Mouse (Mus musculus) cerebellum, adult 2 months (tissue): ENCODE data around the gene Cyp24a1. TPM values are rescaled to one million over a fixed set of nuclear protein-coding genes. Genes with fewer than 3 reads are reported as not detected.

Source experiments
- DNase-seq, 2 experiments: peaks; one replicate each; pipeline ENCODE4 v3.0.0; 2021
- H3K27ac ChIP-seq: fragments of 200-500 bp; 2 replicates; pipeline ENCODE4 v1.5.1; 2012; ENCODE audit warnings: low read length, control low read depth, inconsistent platforms; ENCODE audit not compliant: insufficient read depth
- H3K27me3 ChIP-seq: fragments of 200-500 bp; 2 replicates; pipeline ENCODE4 v1.6.1; 2012; ENCODE audit warnings: inconsistent platforms, mild to moderate bottlenecking, low read length, moderate library complexity; ENCODE audit not compliant: control insufficient read depth, insufficient read depth
- H3K4me1 ChIP-seq: fragments of 200-500 bp; 2 replicates; pipeline ENCODE4 v1.6.1; 2011; ENCODE audit warnings: low read length; ENCODE audit not compliant: control insufficient read depth, insufficient read depth
- H3K4me3 ChIP-seq: fragments of 200-500 bp; replicated peaks from 2 replicates; pipeline ENCODE3; 2011; ENCODE audit warnings: mild to moderate bottlenecking, low read depth, low read length, control low read depth; ENCODE audit not compliant: insufficient read depth
- CTCF ChIP-seq: fragments of 200-500 bp; IDR thresholded peaks from 2 replicates; pipeline ENCODE4 v1.5.1; 2011; ENCODE audit warnings: low read depth, mild to moderate bottlenecking, control low read depth, low read length, moderate library complexity, borderline replicate concordance; ENCODE audit not compliant: insufficient read depth
- POLR2A ChIP-seq: fragments of 200-500 bp; IDR thresholded peaks from 2 replicates; pipeline ENCODE4 v1.6.1; 2011; ENCODE audit warnings: low read length, control low read depth, borderline replicate concordance; ENCODE audit not compliant: insufficient read depth
- WGBS: fragments of 180-500 bp; shearing (Covaris S2); methylation state at CpG from one replicate; pipeline ENCODE4 v1.1.7; 2018; 5-methylcytosine and 5-hydroxymethylcytosine counted together
- polyA plus RNA-seq: library from polyadenylated mRNA; depleted of rRNA; stranded (reverse); fragments of >200 nt; gene quantifications from 2 replicates; pipeline ENCODE4 v1.2.3, GENCODE M21; 2012

The Cyp24a1 gene
- polyA plus RNA-seq, 1 experiment, result 0.08 TPM

DNA sequence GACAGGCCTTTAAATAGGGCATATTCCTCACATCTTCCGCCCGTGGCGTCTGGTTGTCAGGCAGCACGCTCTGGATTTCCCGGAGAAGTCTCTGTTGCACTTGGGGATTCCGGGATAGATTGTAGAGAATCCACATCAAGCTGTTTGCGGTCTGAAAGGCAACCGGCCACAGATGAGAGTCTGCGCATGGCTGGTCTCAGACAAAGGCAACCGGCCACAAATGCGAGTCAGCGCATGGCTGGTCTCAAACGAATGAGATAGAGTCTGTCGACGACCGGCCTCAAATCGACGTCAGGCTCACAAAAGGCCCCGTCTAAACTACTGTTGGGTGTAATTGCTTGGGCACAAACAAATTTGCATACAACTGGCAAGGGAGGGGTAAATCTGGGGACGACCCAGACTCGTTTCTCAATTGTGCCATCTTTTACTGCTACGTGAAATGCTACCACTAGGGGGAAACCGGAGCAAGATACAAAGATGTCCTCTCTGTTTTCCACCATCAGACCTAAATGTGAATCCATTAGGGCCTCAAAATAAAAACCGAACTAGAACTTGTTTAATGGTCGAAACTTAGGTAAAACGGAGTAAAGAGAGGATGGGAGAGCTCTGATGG lies 8.9 kb downstream of the Cyp24a1 start:
- no peaks in the 10 kb centered on the region; the same call in 1 of the 2 replicates for H3K27me3 ChIP-seq
- 35% methylated on average over 26 of the region's 26 CpGs for WGBS
- no peak overlapping the region for H3K4me3 ChIP-seq
- no peak for TF ChIP-seq POLR2A
- 0 out of 2 replicates have a peak, but pooled peaks have one; percentile 14 for TF ChIP-seq CTCF
- no peaks in the 10 kb centered on the region for H3K4me1 ChIP-seq
- DNase-seq, result peak in 1 of 2 experiments; percentile 14
- no peak overlapping the region for H3K27ac ChIP-seq

DNA sequence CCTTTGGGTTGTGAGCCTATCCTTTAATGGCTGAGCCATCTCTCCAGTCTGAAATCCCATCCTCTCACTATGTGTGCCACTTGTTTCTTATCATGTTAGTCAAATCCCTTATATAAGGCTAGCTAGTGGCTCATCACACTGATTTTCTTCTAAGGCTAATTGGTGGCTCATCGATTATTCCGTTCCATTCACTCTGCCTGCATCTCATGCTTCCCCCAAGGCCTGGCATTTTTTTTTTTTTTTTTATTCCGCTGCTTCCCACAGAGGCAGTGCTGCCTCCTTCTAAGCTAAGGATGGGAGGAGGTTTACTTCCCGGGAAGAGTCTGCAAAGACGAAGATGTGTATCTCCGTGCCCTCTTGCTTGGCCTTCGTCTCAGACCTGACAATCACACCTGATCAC lies 9.7 kb downstream of the Cyp24a1 start:
- Histone ChIP-seq H3K27me3 (no peaks in the 10 kb centered on the region; the same call in 1 of the 2 replicates), H3K27ac (no peak overlapping the region), H3K4me1 (no peaks in the 10 kb centered on the region), H3K4me3 (no peak overlapping the region)
- no peak for DNase-seq
- no peak for TF ChIP-seq CTCF
- no peak for TF ChIP-seq POLR2A
- WGBS, result 64% methylated on average over 7 of the region's 7 CpGs

DNA sequence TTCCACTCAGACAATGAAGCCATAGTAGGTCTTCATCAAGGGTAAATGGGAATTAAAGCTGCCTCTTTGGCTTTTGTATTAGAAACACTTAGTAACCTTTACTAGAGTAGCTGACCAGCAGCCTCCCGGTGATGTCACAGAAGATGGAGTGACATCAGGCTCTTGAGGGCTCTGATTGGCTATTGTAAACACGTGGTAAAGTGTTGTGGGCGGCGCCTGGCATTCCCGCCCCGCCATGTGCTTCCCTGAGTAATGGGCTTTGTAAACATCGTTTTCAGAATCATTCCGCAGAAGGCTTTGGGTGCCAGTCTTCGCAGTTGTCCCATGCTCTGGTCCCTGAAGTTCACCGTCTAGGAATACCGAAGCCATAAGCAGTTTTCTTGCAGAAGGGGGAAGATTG lies 13.0 kb downstream of the Cyp24a1 start:
- Histone ChIP-seq H3K27me3 (no peaks in the 10 kb centered on the region), H3K4me3 (no peak overlapping the region), H3K4me1 (no peaks in the 10 kb centered on the region), H3K27ac (no peak overlapping the region)
- no peak for DNase-seq
- 76% methylated on average over 11 of the region's 11 CpGs for WGBS
- TF ChIP-seq CTCF (no peak), POLR2A (no peak)

DNA sequence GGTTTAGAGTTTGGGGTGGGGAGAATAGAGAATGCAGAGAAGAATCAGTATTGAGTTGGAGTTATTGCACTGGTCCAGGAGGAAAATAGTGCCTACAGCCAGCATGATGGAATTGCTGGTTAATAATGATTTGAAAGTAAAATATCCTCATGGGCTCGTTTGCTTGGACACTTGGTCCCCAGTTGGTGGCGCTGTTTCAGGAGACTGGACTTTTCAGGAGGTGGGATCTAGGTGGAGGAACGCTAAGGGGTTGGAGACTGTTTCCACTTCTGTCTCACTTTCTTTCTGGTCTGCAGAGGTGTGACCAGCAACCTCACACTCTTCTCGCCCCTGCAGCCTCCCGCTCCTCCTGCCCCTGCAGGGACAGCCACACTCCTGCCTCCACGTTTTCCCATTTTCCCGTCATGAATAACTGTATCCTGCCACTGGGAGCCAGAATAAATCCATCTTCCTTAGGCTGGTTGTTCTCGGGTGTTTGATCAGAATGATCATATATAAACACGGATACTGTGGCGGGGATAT lies 14.9 kb downstream of the Cyp24a1 start:
- WGBS, result 71% methylated on average over 10 of the region's 10 CpGs
- Histone ChIP-seq H3K27me3 (no peaks in the 10 kb centered on the region), H3K4me1 (no peaks in the 10 kb centered on the region), H3K4me3 (no peak overlapping the region), H3K27ac (no peak overlapping the region)
- DNase-seq, result no peak
- TF ChIP-seq POLR2A (no peak), CTCF (no peak)

DNA sequence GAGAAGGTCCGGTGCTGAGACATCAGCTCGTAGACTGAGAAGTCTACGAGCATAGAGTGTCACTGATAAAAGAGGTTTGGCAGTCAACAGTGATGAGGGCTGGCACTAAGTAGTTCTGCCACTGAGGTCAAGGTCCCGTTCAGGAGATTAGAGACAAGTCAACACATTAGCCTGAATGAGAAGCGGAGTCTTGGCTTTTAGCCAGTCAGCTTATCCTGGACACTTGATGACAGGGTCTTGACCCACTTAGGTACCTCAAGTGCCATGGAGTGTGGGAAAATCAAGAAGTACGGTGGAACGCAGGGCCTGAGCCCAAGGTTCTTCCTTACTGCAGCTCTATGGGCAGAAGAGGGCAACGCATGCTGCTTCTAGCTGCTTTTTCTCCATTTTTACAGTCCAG lies 20.3 kb downstream of the Cyp24a1 start:
- no peak overlapping the region for H3K4me3 ChIP-seq
- no peak for DNase-seq
- TF ChIP-seq CTCF (no peak), POLR2A (no peak)
- no peak overlapping the region for H3K27ac ChIP-seq
- no peaks in the 10 kb centered on the region for H3K27me3 ChIP-seq
- no peaks in the 10 kb centered on the region for H3K4me1 ChIP-seq
- 76% methylated on average over 8 of the region's 8 CpGs for WGBS

DNA sequence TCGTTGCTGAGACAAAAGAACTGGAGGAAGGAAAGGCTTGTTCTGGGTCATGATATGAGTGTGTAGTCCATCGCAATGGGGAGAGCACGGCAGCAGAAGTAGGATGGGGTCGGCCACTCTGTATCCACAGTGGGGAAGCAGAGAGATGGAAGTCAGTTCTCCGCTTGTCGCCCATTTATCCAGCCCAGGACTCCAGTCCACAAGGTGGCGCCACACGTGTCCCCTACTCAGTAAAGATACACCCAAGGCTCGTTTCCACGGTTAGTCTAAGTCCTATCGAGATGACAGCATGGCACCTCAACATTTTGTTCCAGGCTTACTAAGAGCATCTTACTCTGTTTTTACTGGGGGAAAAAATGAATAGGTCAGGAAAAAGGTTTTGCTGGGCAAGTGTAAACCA lies 20.7 kb downstream of the Cyp24a1 start:
- H3K4me1 ChIP-seq, result no peaks in the 10 kb centered on the region
- 88% methylated on average over 11 of the region's 11 CpGs for WGBS
- H3K27ac ChIP-seq, result no peak overlapping the region
- DNase-seq, result no peak
- H3K27me3 ChIP-seq, result no peaks in the 10 kb centered on the region
- no peak for TF ChIP-seq POLR2A
- TF ChIP-seq CTCF, result peak; percentile 34; the same call in 1 of the 2 replicates
- no peak overlapping the region for H3K4me3 ChIP-seq

DNA sequence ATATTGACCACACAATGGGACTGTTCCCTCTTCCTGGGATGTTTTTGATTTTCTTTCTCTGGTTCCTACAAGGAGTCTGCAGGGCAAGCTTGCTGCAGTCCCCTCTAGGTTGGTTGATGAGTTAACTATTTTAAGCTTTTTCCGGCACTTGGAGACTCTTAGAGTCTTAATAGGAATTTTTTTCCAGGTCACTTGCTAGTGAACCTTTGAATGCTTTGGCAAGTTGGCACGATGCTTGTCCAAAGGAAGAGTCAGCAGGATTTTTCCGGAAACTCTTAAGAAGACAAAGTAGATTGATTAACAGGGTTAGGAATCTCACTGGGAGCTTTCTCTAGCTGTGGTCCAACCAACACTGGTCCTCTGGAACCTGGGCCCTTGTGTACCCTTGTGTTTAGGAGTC lies 21.8 kb downstream of the Cyp24a1 start:
- WGBS, result 28% methylated on average over 3 of the region's 3 CpGs
- no peaks in the 10 kb centered on the region for H3K4me1 ChIP-seq
- no peak overlapping the region for H3K27ac ChIP-seq
- TF ChIP-seq POLR2A (no peak), CTCF (no peak)
- no peak for DNase-seq
- H3K27me3 ChIP-seq, result no peaks in the 10 kb centered on the region
- no peak overlapping the region for H3K4me3 ChIP-seq

DNA sequence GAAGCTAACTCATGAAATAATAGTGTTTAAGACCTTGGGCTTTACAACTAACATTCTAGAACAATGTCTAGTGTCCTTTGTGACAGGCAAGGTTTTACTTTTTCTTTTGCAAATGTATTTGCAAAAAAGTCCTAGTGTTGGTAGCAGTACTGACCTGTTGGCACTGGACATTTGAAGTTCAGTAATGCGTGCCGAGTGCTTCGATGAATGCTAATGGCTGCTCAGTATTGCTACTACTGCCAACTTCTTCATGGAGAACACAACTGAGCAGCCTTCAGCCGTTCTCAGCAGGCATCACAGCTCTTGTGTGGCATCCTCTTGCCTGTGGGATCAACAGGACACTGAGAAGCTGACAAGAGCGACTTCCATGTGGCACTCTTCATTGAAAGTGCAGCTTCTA lies 22.8 kb downstream of the Cyp24a1 start:
- Histone ChIP-seq H3K27ac (no peak overlapping the region), H3K4me3 (no peak overlapping the region), H3K27me3 (no peaks in the 10 kb centered on the region), H3K4me1 (no peaks in the 10 kb centered on the region)
- TF ChIP-seq CTCF (no peak), POLR2A (no peak)
- 74% methylated on average over 5 of the region's 5 CpGs for WGBS
- no peak for DNase-seq

DNA sequence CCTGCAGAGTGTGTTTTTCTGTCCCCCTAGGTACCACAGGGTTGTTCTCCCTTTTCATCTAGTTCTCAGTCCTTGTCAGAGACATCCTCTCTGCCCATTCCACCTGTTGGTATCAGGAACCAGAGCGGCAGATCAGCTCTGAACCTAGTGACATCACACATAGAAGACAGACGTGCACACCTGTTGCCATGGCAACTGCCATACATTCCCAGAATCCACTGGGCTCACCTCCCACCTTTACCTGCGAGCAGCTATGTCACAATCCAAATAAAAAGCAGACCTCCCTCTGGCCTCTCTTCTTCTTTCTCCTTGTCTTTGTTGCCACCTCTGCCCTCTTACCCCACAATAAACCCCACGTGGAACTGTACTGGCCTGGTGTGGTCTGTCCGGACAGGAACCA lies 26.4 kb downstream of the Cyp24a1 start:
- TF ChIP-seq POLR2A (no peak), CTCF (no peak)

More for the DNA sequence above, 26.4 kb downstream of the Cyp24a1 start:
- no peaks in the 10 kb centered on the region for H3K4me1 ChIP-seq
- H3K27me3 ChIP-seq, result no peaks in the 10 kb centered on the region
- no peak overlapping the region for H3K4me3 ChIP-seq
- DNase-seq, result no peak
- 74% methylated on average over 5 of the region's 5 CpGs for WGBS
- H3K27ac ChIP-seq, result no peak overlapping the region
